Mouse (Mus musculus): ENCODE measurements around the gene Naaladl1.
A peak's percentile ranks its signal among the peaks of the same experiment; 100 is the strongest.

Naaladl1 gene

DNA sequence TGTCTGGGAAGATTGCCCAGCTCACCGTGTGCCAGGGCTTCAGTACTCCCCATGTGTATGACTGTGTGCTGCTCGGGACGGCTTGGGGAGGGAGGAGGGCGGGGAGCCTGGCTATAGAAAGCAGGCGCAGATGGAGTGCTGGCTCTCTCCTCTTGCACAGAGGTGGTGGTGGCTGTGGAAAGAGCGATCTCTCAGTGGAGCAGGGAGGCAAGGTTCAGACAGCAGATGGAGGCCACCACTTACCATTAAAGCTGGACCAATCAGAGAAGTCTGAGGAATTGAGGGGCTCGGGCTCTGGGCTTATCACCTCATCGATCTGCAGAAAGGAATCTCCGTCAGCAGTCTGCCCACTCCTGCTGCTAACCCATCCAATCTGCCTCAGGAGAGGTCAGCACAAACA, 23.4 kb upstream of the Naaladl1 start, which contains the start of gene Gm28374:
Gene Gm28374, minus strand, starts transcription at position 101 of the 400 bp plus-strand sequence.
- no peak for DNase-seq (ENCODE audit: low read depth, low spot score)

DNA sequence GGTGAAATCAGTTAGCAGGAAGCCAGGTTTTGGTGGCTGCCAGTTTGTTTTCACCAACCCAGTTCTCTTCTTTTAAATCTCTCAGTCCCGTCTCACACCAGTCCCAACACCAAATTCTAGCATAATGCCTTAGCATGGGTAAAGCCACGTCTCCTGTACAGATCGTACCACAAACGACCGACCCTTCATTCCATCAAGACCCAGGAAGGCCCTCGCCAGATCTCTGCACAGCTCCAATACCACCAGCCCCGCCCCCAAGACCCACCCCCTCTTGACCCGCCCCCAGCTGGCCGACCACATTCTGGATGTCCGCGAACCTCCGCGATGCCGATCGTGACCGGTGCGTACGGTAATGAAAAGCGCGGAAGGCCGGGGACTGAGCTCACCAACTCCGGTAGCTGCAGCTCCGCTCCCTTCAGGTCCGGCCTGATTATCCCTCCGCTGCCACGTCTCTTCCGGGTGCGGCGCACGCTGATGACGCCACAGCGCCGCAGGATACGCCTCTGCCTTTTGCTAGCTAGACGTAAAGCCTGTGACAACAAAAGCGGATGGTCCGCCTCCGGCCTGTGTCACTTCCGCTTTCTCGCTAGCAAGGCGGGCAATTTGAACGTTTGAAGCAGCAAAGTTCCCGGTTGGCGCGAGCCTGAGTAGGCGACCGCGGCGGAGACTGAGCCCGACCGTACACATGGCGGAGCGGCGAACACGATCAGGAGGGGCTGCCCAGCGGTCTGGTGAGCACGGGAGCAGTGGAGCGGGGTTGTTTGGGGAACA, 20.9 kb upstream of the Naaladl1 start, which contains the start of the genes Zfpl1 and Cdca5:
Gene Zfpl1, minus strand, starts transcription at position 479 of the 771 bp plus-strand sequence.
Gene Cdca5, plus strand, starts transcription at position 506 of the 771 bp plus-strand sequence.
- peak; percentile 98 for DNase-seq (ENCODE audit: low read depth, low spot score)

- DNase-seq (ENCODE audit: low read depth, low spot score), result no peak
Observed at GRCm38 (mm10) chr19:6085417-6085879, 20.1 kb upstream of the Naaladl1 start.

GRCm38 (mm10) chr19:6088841-6089240, 16.7 kb upstream of the Naaladl1 start:
- DNase-seq (ENCODE audit: low read depth, low spot score), result no peak

- no peak for DNase-seq (ENCODE audit: low read depth, low spot score)
Observed at GRCm38 (mm10) chr19:6094119-6094518, 11.5 kb upstream of the Naaladl1 start, which contains the start of gene AC131692.1. Gene AC131692.1, plus strand, starts transcription at chr19:6094419.

GRCm38 (mm10) chr19:6097847-6098246, 7.7 kb upstream of the Naaladl1 start:
- no peak for DNase-seq (ENCODE audit: low read depth, low spot score)

GRCm38 (mm10) chr19:6101186-6101585, 4.4 kb upstream of the Naaladl1 start:
- no peak for DNase-seq (ENCODE audit: low read depth, low spot score)

DNA sequence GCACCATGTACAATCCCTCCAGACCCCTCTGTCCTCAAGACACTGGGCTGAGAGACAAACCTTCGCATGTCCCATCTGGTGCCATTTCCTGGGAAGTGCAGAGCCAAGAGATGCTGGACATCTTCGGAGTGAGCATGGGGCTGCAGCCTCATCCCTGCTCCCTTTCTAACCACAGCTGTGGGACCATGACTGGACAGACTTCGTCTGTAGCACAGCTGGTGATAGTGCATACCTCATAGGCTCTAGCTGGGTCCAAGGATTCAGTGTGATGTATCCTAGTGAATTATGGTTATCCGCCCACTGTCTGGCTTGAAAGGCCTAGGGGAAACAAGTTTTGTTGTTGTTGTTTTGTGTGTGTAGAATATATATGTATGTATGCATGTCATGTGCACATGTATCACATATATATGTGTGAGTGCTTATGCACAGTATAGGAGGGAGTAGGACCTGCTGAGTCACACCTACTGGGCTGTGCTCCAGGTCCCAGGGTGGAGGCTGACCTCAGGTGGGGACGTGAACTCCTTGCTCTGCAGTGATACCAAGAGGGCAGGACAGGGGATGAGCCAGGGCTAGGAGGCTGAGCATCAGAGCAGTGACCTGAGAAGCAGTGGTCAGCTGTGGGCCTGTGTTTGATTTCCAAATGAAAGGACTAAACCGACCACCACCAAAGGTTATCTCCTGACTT, 3.3 kb upstream of the Naaladl1 start:
- DNase-seq (ENCODE audit: low read depth, low spot score), result no peak

DNA sequence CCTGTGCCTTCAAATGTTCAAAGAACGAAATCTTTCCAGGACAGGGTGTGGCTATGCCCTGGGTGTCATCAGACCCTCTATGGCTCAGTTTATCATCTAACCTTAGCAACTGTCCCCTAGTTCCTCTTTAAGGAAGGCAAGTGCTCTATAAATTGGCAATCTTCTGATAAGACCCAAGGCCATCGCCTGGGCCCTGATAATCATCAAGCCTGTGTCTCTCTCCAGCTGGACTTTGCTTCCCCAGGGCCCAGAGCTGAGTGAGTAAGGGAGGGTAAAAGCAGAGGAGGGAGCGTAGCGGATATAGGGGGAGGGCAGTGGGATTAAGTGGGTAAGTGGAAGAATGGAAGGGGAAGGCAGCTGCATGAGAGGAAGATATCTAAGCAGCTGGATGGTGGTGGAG, 1.1 kb upstream of the Naaladl1 start:
- no peak for DNase-seq (ENCODE audit: low read depth, low spot score)

- DNase-seq (ENCODE audit: low read depth, low spot score), result no peak
Observed at GRCm38 (mm10) chr19:6113116-6113515, 7.5 kb downstream of the Naaladl1 start.

DNA sequence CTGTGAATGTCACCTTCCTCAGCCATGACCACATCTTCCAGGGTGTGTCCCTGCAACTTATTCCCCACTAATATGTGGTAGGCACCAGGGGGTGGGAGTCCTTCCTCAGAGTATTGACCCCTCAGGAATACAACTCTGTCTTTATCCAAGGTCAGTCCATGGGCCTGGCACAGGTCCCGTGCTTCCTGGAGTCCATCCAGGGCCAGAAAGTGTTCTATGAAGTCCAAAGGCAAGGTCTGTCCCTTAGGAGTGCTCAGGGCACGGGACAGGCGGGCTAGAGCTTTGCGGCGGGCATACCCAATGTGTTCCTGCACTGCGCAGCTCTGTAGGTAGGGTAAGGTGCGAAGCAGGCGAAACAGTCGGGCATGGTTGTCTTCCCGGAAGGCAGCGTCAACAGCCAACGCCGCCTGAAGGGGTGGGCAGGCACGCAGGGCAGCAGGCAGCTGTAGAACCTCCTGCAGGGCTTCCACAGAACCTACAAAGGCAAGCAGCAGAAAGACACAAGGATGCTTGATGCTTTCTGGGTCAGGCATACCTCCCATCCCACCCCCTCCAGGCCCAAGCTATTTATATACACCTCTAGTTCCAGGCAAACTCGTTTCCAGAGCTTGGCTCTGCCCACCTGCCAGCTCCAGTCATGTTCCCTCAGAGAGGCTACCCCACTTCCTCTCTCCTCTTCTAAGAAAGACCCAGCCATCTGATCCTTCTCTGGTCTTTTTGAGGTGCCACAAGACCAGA, 10.7 kb downstream of the Naaladl1 start:
- DNase-seq (ENCODE audit: low read depth, low spot score), result no peak

DNA sequence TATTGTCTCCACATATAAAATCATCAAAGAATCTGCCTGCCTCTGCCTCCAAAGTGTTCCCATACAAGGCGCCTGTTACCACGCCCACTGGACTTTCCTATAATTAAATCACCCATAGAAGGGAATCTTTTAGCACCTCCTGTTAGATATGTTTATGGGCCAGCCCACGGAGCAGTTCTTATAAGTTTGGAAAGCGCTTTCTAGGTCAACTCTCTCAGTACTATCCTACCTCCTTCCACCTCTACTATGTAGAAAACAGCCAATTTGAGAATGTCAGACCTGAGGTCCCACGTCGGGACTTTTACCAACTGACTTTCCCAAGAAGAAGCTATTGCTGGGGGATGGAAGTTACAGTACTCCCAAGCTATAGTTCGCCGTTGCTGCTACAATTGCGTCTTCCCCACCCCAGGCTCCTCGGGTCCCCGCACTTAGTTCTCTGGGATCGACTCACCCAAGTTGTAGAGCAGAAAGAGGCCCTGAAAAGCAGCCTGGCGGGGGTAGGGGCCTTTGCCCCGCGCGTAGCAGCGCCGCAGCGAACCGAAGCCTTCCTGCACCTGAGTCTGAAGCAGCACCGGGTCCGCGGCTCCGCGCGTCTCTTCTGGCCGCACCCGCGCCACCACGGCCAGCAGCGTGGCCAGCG, 11.9 kb downstream of the Naaladl1 start:
- no peak for DNase-seq (ENCODE audit: low read depth, low spot score)

- DNase-seq (ENCODE audit: low read depth, low spot score), result peak; percentile 80
Observed at GRCm38 (mm10) chr19:6117986-6118676, 12.5 kb downstream of the Naaladl1 start, which contains the start of gene Sac3d1. Gene Sac3d1, minus strand, starts transcription at chr19:6118650.

GRCm38 (mm10) chr19:6118677-6119185, 13.1 kb downstream of the Naaladl1 start:
- DNase-seq (ENCODE audit: low read depth, low spot score), result no peak

DNA sequence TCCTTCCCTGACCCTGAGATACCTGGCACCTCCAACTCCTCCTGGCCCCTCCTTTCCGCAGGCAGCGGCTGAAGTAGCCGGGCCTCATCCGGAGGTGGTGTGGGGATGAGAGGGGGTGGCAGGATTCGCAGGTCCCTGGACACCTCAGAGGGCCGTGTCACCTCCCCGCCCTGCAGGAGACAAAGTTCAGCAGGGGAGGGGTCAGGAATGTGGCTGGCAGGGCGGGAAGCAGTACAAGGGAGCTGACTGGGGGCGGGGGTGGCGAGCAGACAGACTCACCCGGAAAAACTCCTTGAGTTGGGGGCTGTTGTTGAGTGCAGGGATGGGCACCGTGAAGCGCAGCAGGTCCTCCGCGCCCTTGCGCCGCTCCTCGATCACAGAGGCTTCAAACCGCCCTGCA, 16.2 kb downstream of the Naaladl1 start:
- no peak for DNase-seq (ENCODE audit: low read depth, low spot score)

DNA sequence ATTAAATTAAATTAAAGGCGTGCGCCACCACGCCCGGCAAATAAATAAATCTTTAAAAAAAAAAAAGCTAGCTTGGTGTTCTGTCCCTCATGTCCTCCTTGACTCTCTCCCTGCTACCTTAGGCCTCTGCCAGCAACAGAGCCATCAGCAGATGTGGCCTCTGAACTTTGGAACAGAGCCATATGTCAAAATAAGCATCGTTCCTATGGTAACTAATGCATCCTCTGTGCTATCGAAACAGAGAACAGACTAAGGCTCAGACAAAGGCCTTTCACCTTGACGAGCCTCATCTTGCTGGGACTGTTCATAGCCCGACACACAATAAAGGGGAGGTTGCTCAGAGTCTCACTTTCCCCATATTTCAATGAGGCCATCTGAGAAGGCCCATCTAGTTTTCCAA, 17.7 kb downstream of the Naaladl1 start:
- DNase-seq (ENCODE audit: low read depth, low spot score), result no peak

DNA sequence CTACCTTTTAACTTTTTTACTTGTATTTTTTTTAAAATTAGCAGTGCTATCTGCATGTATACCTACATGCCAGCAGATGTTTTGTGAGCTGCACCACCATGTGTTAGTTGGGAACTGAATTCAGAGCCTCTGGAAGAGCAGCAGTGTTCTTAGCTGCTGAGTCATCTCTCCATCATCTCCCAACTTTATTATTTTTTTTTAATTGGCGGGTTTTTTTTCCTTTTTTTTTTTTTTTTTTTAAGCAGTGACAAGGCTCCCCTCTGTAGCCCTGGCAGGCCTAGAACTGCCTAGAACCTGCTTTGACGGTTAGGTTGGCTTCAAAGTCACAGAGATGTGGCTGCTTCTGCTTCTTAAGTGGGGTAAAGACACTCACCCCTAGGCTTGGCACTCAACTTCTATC, 19.3 kb downstream of the Naaladl1 start:
- no peak for DNase-seq (ENCODE audit: low read depth, low spot score)

DNA sequence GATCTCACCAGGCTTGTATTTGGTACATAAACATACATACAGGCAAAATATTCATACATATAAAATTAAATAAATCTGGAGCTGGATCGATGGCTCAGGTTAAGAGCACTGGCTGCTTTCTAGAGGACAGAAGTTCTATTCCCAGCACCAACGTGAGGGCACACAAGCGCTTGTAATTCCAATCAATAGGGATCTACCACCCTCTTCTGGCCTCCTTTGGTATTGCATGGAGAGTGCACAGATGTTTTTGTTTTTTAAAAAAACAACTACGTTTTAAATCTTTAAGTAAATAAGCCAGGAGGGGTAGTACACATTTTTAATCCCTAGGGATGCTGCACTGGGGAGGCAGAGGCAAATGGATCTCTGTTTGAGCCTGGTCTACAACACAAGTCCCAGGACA, 20.7 kb downstream of the Naaladl1 start:
- DNase-seq (ENCODE audit: low read depth, low spot score), result peak; percentile 32

- DNase-seq (ENCODE audit: low read depth, low spot score), result no peak
Observed at GRCm38 (mm10) chr19:6126789-6127580, 21.4 kb downstream of the Naaladl1 start.
